Mouse (Mus musculus) 3T3-L1 (cell line): ENCODE data around the gene Ubl3.

Source experiments
- DNase-seq: peaks from one replicate; pipeline ENCODE4 v3.0.0-alpha.2; 2015; ENCODE audit warnings: low read depth, low spot score

The Ubl3 gene

DNA sequence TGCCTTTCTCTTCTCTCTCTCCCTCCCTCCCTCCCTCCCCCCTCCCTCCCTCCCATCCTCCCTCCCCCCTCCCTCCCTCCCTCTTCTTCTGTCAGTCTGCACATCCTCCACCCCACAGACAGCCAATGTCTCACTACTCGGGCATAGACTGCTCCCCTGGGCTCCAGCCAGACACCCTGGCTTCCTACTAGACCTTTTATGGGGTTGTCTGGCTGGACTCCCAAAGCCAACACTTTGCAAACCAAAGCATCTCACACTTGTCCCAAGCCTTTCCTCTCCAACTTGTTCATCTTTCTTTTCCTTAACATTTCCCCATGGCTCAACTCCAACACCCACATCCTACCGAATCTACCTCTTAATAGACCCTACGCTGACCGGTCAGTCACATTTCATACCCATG is 10.7 kb upstream of the Ubl3 start:
- DNase-seq, result peak; percentile 68

DNA sequence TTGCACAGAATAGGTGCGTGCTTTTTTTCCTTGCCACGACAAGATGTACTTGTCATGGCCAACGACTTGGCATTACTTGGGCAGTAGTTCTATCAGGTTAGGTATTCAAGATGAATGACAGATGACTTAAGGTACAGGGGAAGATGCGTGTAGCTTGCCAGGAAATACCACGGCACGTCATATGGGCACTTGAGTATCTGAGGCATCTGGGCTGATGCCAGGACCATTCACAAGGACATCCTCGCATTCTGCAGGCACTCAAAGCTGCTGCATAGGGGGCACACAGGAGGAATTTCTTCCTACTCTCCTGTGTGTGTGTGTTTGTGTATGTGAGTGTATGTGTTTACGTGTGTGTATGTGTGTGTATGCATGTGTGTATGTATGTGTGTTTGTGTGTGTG is 9.6 kb upstream of the Ubl3 start:
- no peak for DNase-seq

DNA sequence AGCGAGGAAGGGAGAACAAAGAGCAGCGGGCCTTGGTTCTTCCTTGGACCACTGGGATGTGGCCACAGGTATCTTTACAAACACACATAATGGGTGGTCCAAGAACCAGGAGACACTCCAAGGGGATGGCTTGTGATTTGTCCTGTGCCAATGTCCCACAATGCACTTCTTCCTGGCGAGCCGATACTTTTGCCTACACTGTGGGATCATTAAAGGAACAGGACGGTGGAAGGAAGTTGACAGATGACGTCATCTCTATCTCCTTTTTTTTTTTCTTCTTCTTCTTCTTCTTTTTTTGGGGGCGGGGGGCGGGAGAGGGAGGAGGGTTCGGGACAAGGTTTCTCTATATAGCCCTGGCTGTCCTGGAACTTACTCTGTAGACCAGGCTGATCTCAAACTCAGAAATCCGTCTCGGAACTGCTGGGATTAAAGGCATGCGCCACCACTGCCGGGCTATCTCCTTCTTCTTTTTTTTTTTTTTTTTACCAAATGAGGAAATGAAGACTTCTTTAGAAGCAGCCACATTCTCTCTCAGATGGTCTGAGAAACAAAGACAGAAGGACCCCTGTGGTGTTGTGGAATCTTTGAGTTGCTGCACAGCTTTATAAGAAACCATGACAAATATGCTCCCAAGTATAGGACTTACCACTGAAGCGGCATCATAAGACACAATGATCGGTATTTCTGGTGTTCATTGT is 6.8 kb upstream of the Ubl3 start:
- DNase-seq, result no peak

DNA sequence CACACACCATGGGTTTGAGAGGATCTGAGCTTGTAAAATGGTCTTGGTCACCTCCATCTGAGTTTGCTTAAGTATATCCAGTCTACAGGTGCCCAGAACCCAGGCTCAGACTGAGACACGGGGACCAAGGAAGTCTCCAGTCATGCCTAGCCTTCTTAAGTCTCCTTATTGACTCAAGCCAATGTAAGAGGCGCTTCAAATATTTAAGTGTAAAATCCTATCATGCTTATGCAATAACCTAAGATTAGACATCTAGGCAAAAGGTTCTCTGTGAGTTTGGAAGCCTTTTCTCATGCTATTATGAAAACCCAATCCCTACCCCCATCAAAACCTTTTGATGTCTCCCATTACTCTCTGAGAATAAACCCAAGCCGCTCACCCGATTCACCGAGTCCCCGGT is 5.9 kb upstream of the Ubl3 start:
- DNase-seq, result no peak

DNA sequence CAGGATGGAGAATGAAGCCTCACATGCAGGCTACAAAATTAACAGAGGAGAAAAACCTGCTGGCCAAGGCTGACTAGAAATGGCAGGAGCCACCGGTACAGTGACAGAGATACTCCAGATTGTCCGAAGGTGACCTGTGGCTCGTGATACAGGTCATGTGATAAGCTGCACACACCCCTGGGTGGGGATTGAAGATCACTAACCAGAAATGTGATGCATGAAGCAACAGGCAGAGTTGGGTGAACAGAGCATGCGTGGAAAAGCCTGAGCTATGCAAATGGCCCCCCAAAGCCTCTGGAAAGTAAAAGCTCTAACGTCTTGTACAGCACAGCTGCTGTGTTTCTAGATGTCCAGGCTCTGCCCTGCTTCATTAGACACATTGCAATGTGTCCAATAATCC is 3.9 kb upstream of the Ubl3 start:
- DNase-seq, result no peak

DNA sequence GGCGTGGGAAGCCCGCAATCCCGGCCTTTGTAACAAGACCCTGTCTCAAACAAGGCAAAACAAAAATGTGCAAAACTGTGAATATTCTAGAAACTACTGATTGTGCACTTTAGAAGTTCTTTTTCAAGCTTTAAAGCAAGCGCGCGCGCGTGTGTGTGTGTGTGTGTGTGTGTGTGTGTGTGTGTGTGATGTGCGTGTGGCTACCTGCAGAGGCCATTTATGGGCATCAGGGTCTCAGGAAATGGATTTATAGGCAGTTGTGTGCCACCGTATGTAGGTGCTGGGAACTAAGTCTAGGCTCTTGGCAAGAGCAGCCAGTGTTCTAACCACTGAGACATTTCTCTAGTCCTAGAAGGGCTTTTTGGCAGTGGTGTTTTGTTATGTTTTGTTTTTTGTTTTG is 2.6 kb upstream of the Ubl3 start:
- no peak for DNase-seq

DNA sequence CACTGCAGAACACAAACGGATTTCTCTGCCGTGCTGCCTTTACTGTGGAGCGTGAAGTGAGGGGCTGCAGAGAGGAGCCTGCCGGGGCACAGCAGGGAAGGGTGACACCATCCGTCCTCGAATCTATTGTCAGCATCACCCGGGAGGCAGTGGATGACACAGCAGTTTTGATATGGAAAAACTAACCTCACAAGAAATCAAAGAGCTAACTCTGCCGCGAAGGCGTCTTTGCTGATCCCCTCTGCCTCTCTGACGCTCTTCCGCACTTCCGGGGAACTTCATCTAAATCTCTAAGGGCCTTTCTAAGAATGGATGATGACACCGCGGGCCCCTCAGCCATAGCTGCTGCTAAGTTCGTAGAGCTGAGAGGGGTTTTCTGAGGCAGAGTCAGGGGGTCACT is 2.1 kb upstream of the Ubl3 start:
- no peak for DNase-seq

DNA sequence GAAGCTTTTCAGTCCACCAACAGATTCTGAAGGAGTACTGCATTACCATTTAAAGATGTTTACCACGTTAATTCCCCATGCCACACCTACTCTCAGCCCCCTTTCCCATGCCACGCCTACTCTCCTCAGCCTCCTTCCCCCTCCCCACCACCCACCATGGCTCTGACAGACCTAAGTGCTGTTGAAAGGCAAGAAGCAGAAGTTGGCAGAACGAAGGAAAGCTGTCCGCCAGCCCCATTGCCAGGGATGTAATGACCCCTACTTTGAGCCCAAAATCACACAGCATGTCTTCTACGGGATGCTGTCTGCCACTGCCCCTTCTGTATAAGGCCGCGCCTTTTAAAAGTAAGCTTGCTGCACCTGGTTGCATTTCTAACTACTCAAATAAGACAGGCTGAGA is 1.7 kb upstream of the Ubl3 start:
- no peak for DNase-seq

DNA sequence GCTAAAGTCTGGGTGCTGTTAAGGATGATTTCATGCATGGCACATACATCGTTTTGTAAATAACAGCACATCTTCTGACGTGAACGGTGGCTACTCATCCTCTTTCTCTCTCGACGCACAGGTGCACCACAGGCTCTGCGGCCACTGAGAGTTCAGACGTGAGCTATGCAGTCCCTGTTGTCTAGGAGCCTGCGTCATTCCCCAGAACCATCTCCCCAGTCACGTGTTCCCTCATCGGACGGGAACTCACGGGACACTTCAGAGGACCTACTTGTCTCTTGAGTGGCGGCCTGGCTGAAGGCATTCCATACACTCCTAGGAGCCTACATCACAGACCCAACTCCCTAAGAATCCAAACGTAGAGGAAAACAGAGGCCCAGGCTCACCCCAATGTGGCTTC is 1.1 kb upstream of the Ubl3 start:
- no peak for DNase-seq

DNA sequence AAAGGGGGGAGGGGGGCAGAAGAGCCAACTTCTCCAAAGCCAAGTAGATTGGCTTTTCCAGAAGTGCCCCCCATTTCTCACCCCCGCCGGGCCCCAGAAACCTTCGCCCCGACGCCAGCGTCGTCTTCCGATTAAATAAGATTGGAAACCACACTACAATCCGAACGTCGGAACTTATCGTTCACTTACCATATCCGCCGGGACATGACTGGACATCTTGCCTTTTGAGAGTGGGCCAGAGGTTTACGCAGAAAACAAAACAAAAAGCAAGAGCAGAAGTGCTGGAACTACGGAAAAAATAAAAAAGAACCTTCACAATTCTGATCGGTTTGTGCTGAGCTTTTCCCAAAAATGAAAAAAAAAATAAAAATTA is 839 bp downstream of the Ubl3 start:
- DNase-seq, result peak; percentile 71

DNA sequence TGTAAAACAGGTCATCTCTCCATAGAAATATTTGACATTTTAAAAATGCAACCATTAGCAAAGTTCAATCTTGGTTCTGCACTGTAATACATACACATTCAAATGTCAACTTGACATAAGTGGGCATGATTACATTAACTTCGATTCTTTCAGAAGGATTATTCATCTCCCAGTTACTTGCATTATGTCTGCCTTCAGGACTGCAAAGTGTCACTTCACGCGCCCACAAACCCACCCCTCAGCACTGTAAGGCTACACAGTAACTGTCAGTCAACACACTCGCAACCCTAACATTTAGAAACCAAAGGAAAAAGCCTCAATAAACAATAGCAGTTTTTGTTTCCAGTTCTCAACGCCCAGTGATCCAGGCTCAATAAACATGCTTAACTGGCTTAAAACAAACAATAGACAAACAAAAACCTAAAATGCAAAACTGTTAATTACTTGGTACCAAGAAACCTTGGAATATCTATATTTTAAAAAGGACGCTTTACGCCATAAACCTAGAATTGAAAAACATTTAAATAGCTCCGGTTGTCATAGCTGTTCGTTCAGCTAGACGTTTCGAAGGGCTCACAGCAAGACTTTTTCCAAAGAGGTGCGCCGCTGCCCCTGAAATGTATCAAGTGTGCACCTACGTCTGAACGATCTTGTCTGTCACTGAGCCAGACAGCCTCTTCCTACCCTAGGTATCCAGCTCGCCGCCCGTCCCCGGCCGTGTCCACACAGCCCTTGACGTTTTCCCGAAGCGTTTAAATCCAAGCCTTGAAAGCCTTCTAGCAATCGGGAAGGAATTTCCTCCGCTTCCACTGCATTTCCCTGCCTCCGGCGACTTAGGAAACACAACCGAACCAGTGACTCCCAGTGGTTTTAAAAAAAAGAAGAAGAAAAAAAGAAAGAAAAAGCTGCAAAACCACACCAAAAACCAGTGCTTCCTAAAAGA is 1.5 kb downstream of the Ubl3 start:
- DNase-seq, result peak; percentile 70

DNA sequence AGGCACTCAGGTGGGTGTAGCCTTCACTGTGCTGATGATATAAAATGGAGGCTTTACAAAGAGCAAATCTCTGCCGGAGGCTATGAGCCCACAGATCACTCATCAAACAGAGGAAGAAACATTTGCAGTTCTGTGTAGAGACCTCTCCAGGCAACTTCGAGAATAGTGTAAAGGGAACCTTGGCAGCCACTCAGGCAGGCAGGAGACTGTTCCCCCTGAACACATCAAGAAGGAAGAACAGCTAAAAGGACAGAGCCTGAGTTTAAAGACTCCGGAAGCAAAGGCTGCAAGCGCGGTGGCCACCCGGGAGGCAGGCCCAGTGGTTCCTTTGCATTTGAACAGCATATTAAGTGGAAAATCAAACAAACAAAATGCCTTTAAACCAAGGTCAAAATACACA is 2.2 kb downstream of the Ubl3 start:
- DNase-seq, result peak; percentile 47

DNA sequence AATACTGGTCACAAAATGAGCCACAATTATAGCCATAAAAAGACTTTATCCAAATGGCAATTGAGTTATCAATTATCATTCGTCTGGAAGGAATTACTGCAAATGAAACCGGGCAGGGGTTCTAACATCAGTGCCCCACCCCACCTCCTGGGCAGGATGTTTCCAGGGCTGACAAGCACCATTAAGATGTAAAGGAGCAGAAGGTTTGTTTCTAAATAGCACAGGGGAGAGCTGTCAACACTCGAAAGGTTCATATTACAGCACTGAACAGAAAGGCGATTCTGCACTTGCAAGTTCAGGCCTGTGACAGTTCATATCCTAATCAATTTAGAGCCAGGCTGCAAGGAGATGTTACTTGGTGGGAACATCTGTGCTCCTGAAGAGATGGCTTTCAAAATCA is 3.3 kb downstream of the Ubl3 start:
- peak; percentile 65 for DNase-seq

DNA sequence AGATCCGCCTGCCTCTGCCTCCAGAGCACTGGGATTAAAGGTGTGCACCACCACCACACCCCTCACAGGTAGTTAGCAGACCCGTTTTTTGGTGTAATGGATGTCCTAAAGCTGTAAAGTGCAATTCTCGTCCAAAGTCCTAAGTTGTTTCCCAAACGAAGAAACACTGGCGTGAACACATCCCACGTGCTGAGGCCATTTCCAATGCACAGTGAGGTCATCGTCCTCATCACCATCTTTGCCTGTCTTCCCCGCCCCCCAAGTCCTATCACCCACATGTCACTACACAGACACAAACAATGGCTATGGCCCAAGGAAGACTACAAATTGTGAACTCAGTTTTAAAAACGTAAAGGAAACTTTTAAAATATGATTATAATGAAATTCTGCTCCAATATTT is 4.0 kb downstream of the Ubl3 start:
- DNase-seq, result no peak

DNA sequence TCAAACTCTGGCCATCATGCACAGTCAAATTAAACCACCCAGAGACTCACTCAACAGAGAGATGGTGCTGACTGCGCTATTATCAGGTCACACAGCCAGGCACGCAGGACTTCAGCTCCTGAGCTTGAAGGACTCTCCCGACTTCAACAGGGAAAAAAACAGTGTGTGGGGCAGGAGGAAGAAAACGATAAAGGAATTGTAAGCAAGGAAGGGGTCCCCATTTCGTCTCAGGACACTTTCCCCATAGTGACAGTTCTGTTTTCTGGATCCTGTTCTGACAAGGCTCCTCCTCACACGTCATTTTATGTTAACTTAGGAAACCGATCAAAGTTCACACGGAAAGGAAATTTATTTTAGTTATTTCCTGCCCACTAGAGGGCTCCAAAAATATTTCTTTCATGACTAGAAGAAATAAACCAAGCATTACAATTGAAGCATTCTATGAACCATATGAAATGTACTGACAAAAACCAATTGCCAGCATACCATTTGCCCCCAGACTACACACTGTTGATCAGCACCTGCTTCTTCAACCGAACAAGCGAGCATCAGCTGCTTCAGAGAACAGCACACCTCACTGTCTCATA is 4.6 kb downstream of the Ubl3 start:
- DNase-seq, result peak; percentile 75

DNA sequence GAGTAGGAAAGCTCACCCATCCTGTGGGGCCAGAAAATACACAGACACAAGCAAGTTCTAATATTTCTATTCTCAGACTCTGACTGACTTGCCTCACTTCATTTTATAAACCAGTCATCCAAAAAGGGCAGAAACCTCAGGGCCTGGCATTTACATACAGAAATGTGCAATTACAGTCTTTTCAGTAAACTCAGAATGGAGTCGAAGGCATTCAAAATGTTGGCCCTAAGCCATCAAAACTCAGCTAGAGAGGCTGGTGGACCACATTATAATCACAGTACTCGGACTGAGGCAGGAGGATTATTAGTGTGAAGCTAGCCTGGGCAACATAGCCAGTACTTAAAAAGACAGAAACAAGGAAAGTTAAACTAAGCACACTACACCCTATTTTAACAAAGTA is 5.6 kb downstream of the Ubl3 start:
- no peak for DNase-seq

DNA sequence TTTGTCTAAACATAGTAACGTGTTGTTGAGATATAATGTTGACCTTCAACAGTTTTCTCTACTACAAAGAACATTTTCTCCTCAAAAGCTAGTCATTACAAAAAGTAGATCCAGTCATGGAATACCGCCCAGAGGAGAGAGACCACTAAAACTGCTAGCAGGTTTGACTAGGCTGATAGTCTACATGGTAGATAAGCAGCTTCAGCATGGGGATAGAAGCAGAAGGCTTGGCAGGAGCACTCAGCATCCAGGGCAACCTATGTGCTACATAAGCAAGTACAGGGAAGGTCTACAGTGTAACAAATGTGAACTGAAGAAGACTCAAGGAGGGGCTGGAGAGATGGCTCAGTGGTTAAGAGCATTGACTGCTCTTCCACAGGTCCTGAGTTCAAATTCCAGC is 7.9 kb downstream of the Ubl3 start:
- DNase-seq, result no peak

DNA sequence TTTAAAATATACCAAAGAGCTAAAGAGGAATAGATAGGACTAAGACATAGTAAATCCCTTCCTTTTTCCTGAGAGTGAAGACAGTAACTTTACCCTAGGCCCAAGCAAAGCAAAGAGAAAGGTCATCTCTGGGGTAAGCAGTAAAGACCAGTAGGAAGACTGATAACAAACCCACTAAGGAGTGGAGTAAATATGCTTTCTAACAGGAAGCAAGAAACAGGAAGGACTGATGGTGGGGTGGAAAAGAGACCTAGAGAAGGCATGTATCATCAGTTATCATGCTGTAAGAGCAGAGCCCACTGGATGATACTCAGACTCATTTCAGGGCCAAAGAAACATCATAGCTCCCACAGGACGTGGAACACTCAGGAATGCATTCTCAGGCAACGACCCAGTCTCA is 10.4 kb downstream of the Ubl3 start:
- DNase-seq, result peak; percentile 72

DNA sequence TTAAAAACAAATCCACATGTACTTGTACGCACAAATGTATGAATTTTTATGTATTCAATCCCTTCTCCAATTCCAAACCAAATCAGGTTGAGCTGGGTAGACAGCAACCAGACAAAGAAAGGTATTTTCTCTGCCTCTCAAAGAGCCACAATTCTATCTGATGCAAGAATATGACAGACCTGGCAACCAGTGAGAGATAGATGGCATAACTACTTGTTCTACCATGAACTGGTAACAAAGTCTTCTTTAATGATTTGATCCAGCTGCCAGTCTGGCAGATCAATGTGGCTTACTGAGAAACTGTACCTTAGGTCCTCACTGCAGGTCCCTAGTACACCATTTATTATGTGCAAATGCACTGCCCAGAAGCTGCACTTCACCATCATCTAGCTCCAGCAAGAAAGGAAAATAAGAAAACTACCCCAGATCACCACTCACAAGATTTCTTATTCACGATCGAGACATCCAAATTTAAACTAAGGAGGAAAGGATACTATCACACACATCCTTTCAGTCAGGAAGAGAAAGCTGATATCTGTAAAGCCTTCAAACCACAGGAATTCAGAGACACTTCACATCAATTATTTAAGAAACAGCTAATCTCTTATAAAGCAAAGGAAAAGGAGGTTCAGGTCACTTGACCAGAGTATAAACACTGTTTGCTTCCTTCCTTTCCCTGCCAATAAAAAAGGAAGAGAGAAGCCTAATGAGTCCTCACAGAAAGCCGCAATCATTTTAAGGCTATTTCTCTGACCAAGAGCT is 16.7 kb downstream of the Ubl3 start:
- peak; percentile 83 for DNase-seq

DNA sequence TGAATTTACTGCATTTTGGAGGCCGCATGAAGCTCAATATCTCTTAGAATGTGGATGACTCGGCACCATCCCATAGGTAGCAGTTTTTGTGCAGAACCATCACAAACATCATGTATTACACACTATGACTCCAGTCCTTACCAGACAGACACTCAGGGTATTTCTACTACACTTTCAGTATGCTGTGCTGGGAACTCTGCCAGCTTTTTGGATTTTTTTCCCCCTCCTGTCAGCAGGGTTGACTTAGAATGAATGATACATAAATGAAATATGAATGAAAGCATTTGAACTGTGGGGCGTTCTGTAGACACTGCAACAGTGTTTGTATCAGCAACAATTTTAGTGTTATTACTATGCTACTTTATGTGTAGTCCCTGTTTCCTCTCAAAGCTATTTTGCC is 17.9 kb downstream of the Ubl3 start:
- peak; percentile 98 for DNase-seq

DNA sequence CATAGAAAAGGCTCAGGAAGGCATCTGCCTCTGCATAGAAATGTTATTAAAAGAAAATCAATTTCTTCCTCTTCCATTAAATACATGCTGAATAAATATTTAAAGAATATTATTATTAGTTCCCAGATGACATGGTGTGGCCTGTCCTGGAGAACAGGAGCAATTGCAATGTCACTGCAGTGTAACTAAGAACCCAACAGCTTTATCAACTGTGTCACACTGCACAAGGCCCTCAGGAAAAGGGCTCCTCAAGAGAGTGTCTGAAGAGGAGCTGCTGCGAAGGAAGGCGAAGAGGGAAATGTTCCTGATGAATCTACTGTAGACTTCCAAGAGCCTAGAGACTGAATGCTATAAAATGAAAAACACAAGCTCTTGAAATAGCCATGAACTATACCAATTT is 18.7 kb downstream of the Ubl3 start:
- no peak for DNase-seq

DNA sequence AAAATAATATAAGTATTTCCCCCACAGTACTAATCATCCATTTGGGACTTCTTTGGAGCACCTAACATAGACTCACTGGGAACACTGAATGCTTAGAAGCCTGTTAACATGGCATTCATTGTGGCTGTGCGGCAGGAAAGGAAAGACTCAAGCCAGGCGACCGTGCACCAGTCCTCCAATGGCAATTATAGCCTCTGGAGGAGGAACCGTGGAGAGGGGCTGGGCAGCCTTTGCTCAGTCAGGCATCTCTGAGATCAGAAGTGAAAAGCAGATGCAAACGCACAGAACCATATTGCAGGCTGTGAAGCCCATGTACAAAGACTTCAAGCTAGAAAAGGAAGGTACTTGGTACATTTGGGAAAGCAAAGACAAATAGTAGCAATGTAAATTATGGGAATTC is 20.4 kb downstream of the Ubl3 start:
- no peak for DNase-seq
